Mouse (Mus musculus): ENCODE results near the gene Cep57l1. TPM values are rescaled to one million over a fixed set of nuclear protein-coding genes. Genes with fewer than 3 reads are reported as not detected.

The Cep57l1 gene
- 14.9 and 17.3 TPM in 2 replicates for polyA plus RNA-seq (2015; fragmentation: Nextera tagmentation; extraction: Ambion mirVana)

DNA sequence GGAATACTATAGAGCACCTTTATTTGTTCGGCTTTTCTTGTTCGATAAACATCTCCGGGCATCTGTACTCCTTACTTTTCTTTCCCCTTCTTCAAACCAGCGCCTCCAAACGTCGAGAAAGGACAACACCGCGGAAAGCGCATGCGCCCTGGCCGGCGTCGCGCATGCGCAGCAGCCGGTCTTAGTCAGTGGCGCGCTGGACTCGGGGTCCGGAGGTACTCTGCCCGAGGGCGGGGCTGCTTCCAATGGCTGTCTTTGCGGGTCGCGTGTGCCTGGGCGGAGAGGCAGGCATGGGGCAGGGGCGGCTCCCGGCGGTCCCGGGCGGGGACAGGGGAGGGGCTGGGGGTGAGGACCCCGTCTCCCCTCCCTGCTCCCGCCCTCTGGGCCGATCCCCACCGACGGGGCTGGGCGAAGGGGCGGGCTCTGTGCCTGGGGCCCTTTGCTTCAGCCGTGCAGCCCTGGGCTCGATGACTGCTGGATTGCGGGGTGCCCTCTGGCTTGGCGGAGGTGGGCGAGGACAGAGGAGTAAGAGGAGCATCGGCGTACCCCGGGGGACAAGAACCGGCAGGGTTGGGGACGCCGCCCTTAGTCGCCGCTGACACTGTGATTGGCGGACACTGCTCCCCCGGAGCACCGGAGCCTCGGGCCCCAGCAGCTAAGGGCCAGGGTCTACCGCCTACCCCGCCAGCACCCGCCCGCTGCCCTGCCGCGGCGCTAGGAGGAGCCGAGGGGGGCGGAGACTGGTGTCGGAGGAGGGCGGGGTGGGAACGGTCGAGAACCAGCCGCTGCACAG, at the start of gene Cep57l1, which contains the start of gene Sesn1:
Cep57l1 (minus strand) TSS at position 101 of the 793 bp plus-strand sequence.
Sesn1 (plus strand) TSS at position 165 of the 793 bp plus-strand sequence.
- DNase-seq (peak; percentile 85), ATAC-seq (ENCODE audit: low read depth) (peak; percentile 88)
- Histone ChIP-seq H3K4me2 (peak within 1 kb of the TSS; percentile 78), H3K9me3 (replicated peaks) (no peaks in the 10 kb centered on the region), H3K36me3 (no peaks in the 10 kb centered on the region), H3K27me3 (no peaks in the 10 kb centered on the region), H3K4me1 (replicated peaks) (peaks cover 52% of the 10 kb centered on the region), H3K27ac (peak within 1 kb of the TSS; percentile 98), H3K4me3 (replicated peaks) (peak within 1 kb of the TSS; percentile 79), H3K9ac (peak within 1 kb of the TSS; percentile 90)
- under 1% methylated on average over 67 of the region's 69 CpGs for WGBS (ENCODE audit: insufficient replicate concordance)

DNA sequence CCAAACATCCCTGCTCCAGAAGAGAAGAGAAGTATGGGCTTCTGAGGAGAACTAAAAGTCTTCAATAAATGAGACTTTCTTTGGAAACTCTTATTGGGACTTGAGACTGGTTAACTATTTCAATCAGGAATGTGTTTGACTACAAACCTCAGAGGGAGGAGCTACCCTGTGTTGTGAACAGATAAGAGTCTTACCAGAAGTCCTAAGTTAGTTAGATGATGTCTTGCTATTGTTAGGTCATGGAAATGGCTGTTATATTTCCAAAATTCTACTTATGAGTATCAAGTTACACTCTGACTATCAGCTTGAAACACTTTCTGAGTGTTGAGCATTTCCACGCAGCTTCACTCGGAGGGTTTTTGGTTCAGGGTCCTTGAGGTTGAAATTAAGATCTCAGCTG, 39.0 kb upstream of the Cep57l1 start:
- DNase-seq (no peak), ATAC-seq (ENCODE audit: low read depth) (no peak; the same call in 1 of the 2 replicates)
- no peaks in the 10 kb centered on the region for H3K27me3 ChIP-seq

DNA sequence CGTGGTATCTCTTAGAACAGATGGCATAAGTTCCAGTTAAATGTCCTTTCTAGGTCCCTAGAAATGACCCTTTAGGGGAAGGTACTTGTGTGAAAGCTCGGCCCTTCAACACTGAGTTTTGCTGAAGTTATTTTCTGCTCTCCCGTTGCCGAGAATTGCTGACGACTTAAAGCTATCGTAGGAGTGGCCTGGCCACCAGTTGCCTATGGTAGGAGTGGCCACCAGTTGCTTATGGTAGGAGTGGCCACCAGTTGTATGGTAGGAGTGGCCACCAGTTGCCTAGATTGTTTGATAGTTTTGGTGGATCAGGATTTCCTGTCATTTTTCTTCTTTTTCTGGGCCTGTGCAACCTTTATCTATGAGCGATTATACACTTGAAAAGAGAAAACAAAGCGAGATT, 38.1 kb upstream of the Cep57l1 start:
- Histone ChIP-seq H3K27ac (no peak overlapping the region), H3K4me2 (no peak overlapping the region), H3K9me3 (replicated peaks) (no peaks in the 10 kb centered on the region), H3K27me3 (no peaks in the 10 kb centered on the region), H3K9ac (no peak overlapping the region), H3K4me1 (replicated peaks) (peaks cover 15% of the 10 kb centered on the region), H3K36me3 (no peaks in the 10 kb centered on the region), H3K4me3 (replicated peaks) (no peak overlapping the region)
- 88% methylated on average over 8 of the region's 8 CpGs for WGBS (ENCODE audit: insufficient replicate concordance)
- ATAC-seq (ENCODE audit: low read depth) = no peak
- peak; percentile 18 for DNase-seq

More for the DNA sequence above, 39.0 kb upstream of the Cep57l1 start:
- H3K9me3 ChIP-seq (replicated peaks) = no peaks in the 10 kb centered on the region
- H3K27ac ChIP-seq = no peak overlapping the region
- WGBS (ENCODE audit: insufficient replicate concordance) = 27% methylated on average over 2 of the region's 2 CpGs
- H3K9ac ChIP-seq = no peak overlapping the region
- H3K4me1 ChIP-seq (replicated peaks) = peaks cover 15% of the 10 kb centered on the region
- H3K36me3 ChIP-seq = no peaks in the 10 kb centered on the region
- no peak overlapping the region for H3K4me2 ChIP-seq
- no peak overlapping the region for H3K4me3 ChIP-seq (replicated peaks)

DNA sequence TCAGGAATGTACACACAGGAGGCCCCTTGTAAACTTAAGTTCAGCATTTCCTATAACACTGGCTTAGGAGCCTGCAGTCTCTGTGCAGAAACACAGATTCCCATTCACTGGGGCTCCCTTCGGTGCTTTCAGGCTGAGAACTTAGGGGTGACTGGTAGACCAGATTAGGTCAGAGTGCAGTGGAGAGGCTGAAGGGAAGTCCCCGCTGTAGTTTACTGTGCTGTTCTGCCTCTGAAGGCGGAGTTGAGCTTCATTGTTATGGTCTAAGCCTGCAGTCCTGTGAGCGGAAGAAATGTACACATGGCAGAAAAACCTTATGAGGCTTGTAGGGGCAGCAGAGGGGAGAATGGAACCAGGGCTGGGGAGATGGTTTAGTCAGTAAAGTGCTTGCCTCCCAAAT, 29.2 kb upstream of the Cep57l1 start:
- 78% methylated on average over 4 of the region's 4 CpGs for WGBS (ENCODE audit: insufficient replicate concordance)
- no peaks in the 10 kb centered on the region for H3K27me3 ChIP-seq
- no peak overlapping the region for H3K27ac ChIP-seq
- no peak overlapping the region for H3K9ac ChIP-seq
- H3K4me3 ChIP-seq (replicated peaks) = no peak overlapping the region
- H3K9me3 ChIP-seq (replicated peaks) = 0 out of 2 replicates have a peak, but pooled peaks cover 5% of the 10 kb centered on the region
- no peaks in the 10 kb centered on the region for H3K36me3 ChIP-seq
- H3K4me2 ChIP-seq = no peak overlapping the region
- DNase-seq (no peak), ATAC-seq (ENCODE audit: low read depth) (no peak)
- peaks cover 4% of the 10 kb centered on the region for H3K4me1 ChIP-seq (replicated peaks)

DNA sequence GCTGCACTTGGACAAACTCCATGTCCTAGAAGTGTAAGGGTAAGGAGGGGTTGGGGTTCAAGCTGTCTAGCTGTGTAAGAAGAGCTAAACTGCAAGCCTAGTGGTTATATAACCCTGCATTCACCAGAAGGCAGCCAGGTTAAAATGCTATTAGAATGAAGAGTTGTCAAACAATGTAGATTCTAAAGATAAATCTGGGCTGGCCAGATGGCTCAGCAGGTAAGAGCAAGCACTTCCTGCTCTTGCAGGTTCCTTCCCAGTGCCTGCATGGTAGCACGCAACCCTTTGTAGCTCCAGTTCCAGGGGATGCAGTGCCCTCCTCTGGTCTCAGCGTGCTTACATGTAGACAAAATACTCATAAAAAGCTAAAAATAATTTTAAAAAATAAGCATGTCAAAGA, 24.5 kb upstream of the Cep57l1 start:
- WGBS (ENCODE audit: insufficient replicate concordance) = 86% methylated on average over 2 of the region's 2 CpGs
- Histone ChIP-seq H3K4me3 (replicated peaks) (no peak overlapping the region), H3K9ac (no peak overlapping the region), H3K4me2 (no peak overlapping the region), H3K27me3 (no peaks in the 10 kb centered on the region), H3K27ac (no peak overlapping the region), H3K36me3 (no peaks in the 10 kb centered on the region), H3K4me1 (replicated peaks) (peaks cover 4% of the 10 kb centered on the region), H3K9me3 (replicated peaks) (0 out of 2 replicates have a peak, but pooled peaks cover 5% of the 10 kb centered on the region)
- ATAC-seq (ENCODE audit: low read depth) = no peak
- DNase-seq = no peak

DNA sequence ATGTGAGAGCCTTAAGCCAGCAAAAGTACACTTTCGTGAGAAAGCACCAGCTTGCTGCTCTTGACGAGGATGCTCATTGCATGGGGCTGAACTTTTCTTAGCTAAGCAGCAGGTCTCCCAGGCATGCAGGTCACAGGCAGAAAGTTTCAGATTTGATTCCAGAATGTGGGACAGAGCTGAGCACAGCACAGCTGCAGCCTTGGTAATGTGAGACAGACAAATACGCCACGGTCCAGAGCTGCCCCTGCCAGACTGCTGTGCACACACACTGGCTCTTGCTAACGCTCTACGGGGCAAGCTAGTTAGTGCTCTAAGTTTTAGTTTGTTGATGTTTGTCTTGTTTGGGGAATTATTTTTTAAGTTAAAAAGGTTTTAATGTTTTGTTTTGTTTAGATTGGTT, 22.5 kb upstream of the Cep57l1 start:
- Histone ChIP-seq H3K4me3 (replicated peaks) (no peak overlapping the region), H3K4me1 (replicated peaks) (peaks cover 16% of the 10 kb centered on the region), H3K9me3 (replicated peaks) (0 out of 2 replicates have a peak, but pooled peaks cover 5% of the 10 kb centered on the region), H3K36me3 (no peaks in the 10 kb centered on the region), H3K9ac (no peak overlapping the region), H3K4me2 (no peak overlapping the region), H3K27ac (no peak overlapping the region), H3K27me3 (no peaks in the 10 kb centered on the region)
- 74% methylated on average over 6 of the region's 6 CpGs for WGBS (ENCODE audit: insufficient replicate concordance)
- DNase-seq (no peak), ATAC-seq (ENCODE audit: low read depth) (no peak)

DNA sequence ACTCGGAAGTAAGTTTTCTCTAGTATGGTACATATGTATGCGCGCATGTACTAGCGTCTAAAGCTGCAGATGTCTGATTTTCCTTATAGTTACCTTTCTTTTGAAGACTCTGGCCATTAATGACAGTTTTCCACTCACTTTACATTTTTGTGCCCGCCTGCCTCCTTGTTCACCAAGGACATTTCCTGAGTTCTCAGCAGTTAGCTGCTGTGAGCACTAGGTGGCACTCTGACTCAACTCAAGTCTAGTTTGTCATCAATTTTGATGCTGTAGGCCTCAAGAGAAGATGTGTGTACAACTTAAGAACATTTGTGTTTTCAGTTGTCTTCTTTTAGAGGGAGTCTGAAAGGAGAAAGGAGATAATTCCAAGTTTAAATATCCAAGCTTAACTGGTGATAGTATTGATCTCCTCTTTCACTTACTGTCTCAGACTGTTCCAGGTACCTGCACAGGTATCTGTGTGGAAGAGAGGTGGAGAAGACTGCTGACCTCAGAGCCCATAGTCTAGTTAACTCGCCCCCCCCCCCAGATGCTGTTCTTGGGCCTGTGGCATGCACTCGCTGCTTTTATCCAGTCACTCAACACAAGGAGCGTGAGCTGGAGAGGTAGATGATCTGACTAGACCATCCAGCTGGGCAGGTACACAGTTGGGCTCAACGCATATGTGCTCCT, 21.3 kb upstream of the Cep57l1 start:
- ATAC-seq (ENCODE audit: low read depth) (no peak), DNase-seq (peak; percentile 34)
- no peaks in the 10 kb centered on the region for H3K9me3 ChIP-seq (replicated peaks)
- H3K27ac ChIP-seq = no peak overlapping the region
- H3K27me3 ChIP-seq = no peaks in the 10 kb centered on the region
- no peak overlapping the region for H3K4me2 ChIP-seq
- H3K36me3 ChIP-seq = no peaks in the 10 kb centered on the region
- H3K4me3 ChIP-seq (replicated peaks) = no peak overlapping the region
- no peak overlapping the region for H3K9ac ChIP-seq
- WGBS (ENCODE audit: insufficient replicate concordance) = 51% methylated on average over 9 of the region's 9 CpGs
- peaks cover 28% of the 10 kb centered on the region for H3K4me1 ChIP-seq (replicated peaks)

DNA sequence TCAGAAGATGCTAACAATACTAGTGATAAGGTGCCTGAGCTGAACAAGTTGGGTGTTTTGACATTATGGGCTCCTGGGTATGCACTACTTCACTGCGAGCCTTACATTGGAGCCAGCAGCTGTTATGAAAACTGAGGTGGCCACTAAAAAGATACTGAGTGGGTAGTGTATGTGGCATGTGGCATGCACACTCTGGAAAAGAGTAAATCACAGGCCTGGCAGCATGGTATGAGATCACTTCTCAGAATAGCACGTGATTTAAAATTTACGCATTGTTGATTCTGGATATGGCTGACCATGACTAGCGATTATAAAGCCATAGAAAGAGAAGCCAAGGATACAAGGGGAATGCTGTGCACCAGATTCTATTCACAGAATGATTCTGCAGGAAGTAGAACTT, 20.8 kb upstream of the Cep57l1 start:
- H3K9me3 ChIP-seq (replicated peaks) = no peaks in the 10 kb centered on the region
- DNase-seq (no peak), ATAC-seq (ENCODE audit: low read depth) (no peak)
- H3K4me3 ChIP-seq (replicated peaks) = no peak overlapping the region
- WGBS (ENCODE audit: insufficient replicate concordance) = 60% methylated on average over 4 of the region's 4 CpGs
- H3K4me1 ChIP-seq (replicated peaks) = peaks cover 29% of the 10 kb centered on the region
- H3K9ac ChIP-seq = no peak overlapping the region
- no peaks in the 10 kb centered on the region for H3K36me3 ChIP-seq
- H3K27ac ChIP-seq = no peak overlapping the region
- H3K4me2 ChIP-seq = no peak overlapping the region
- no peaks in the 10 kb centered on the region for H3K27me3 ChIP-seq

DNA sequence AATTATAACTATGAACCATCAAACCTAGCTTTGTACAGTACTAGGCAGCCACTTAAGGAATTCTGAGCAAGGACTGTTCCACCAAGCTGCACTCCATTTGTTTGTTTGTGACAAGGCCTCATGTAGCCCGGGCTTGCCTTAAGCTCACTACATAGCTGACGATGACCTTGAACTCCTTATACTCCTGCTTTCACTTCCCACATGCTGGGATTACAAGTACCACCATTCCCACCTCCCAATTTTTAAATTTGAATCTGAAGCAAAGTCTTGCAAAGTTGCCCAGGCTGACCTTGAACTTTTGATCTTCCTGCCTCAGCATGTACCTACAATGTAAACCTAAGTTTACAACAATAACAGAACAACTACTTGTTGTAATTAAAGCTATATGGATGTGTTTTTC, 20.3 kb upstream of the Cep57l1 start:
- DNase-seq = no peak
- Histone ChIP-seq H3K4me1 (replicated peaks) (peaks cover 29% of the 10 kb centered on the region), H3K27me3 (no peaks in the 10 kb centered on the region), H3K9ac (no peak overlapping the region), H3K4me2 (no peak overlapping the region), H3K36me3 (no peaks in the 10 kb centered on the region), H3K9me3 (replicated peaks) (no peaks in the 10 kb centered on the region), H3K4me3 (replicated peaks) (no peak overlapping the region), H3K27ac (no peak overlapping the region)
- no peak for ATAC-seq (ENCODE audit: low read depth)
- 78% methylated on average over 2 of the region's 2 CpGs for WGBS (ENCODE audit: insufficient replicate concordance)

DNA sequence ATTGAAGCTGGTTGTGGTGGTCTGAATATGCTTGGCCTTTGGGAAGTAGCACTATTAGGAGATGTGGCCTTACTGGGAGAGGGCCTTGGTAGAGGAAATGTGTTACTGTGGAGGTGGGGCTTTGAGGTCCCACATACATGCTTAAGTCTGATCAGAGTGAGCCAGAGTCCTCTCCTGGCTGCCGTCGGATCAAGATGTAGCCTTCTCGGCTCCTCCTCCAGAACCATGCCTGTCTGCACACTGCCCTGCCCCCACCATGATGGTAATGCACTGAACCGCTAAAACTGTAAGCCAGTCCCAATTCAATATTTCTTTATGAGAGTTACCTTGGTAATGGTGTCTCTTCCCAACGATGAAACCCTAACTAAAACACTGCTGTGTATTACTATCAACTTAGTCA, 19.5 kb upstream of the Cep57l1 start:
- H3K27me3 ChIP-seq = no peaks in the 10 kb centered on the region
- no peaks in the 10 kb centered on the region for H3K9me3 ChIP-seq (replicated peaks)
- no peak overlapping the region for H3K4me3 ChIP-seq (replicated peaks)
- peaks cover 29% of the 10 kb centered on the region for H3K4me1 ChIP-seq (replicated peaks)
- DNase-seq (no peak), ATAC-seq (ENCODE audit: low read depth) (no peak)
- H3K9ac ChIP-seq = no peak overlapping the region
- H3K4me2 ChIP-seq = no peak overlapping the region
- no peak overlapping the region for H3K27ac ChIP-seq
- H3K36me3 ChIP-seq = no peaks in the 10 kb centered on the region
- 80% methylated on average over 5 of the region's 5 CpGs for WGBS (ENCODE audit: insufficient replicate concordance)

DNA sequence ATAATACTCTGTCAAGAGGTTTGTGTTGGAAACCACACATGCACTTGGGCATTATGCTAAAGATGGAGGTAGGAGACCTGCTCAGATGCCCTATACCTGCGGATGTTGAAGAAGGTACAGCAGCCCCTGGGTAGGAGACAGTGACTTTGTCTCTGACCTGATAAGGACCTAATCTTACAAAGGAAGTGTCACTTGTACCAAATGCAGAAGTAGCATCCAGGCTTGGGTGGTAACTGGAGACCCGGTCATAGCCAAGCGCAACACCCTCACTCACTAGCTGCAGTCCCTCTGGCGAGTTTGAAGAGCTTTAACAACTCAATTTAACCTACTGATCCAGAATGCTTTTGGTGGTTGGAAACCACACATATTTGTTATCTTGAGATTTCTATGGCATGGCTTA, 18.1 kb upstream of the Cep57l1 start:
- Histone ChIP-seq H3K36me3 (no peaks in the 10 kb centered on the region), H3K4me2 (no peak overlapping the region), H3K9me3 (replicated peaks) (no peaks in the 10 kb centered on the region), H3K4me1 (replicated peaks) (peaks cover 29% of the 10 kb centered on the region), H3K4me3 (replicated peaks) (no peak overlapping the region), H3K9ac (no peak overlapping the region), H3K27ac (no peak overlapping the region), H3K27me3 (no peaks in the 10 kb centered on the region)
- DNase-seq = no peak
- 47% methylated on average over 4 of the region's 4 CpGs for WGBS (ENCODE audit: insufficient replicate concordance)
- no peak for ATAC-seq (ENCODE audit: low read depth)
